Mouse (Mus musculus): ENCODE results near the gene Gm20388. TPM values are rescaled to one million over a fixed set of nuclear protein-coding genes. Genes with fewer than 3 reads are reported as not detected.

Gm20388 gene
- polyA plus RNA-seq, 1 experiment from 2014 or later: not detected

DNA sequence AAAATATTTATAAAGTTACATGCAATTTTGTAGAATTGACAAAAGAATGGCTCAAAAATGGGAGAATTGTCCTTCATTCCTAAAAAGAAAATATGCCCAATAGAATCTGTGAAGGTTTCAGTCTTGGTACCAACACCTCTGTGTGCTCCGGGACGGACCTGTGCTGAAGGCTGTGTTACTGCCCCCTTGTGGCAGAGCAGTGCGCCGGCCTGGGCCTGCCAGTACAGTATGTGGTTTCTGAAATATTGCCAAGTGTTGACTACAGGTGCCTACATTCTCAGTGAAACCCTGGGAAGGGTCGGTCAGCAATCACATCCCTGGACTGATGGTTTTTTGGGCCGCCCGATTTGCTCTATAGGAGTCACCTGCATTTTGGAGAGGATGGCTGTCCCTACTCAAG is 1688.3 kb downstream of the Gm20388 start:
- Histone ChIP-seq H3K4me2 (replicated peaks; ENCODE audit: low read depth) (no peak overlapping the region), H3K4me3 (ENCODE audit: low read depth, low read length) (no peak overlapping the region), H3K27ac (ENCODE audit: low read depth, low read length) (no peak overlapping the region), H3K9ac (ENCODE audit: low read depth, low read length) (no peak overlapping the region), H3K27me3 (replicated peaks; ENCODE audit: control insufficient read depth, insufficient read depth, low read length) (no peaks in the 10 kb centered on the region), H3K4me1 (replicated peaks; ENCODE audit: control insufficient read depth, insufficient read depth, low read length) (no peaks in the 10 kb centered on the region), H3K36me3 (ENCODE audit: control insufficient read depth, insufficient read depth) (peaks cover 74% of the 10 kb centered on the region), H3K9me3 (ENCODE audit: control insufficient read depth) (no peaks in the 10 kb centered on the region)
- peak; percentile 58 for ATAC-seq
- 28% methylated on average over 7 of the region's 7 CpGs for WGBS
- peak; percentile 93 for TF ChIP-seq CTCF (IDR thresholded peaks at IDR 0.05; ENCODE audit: low read depth)

DNA sequence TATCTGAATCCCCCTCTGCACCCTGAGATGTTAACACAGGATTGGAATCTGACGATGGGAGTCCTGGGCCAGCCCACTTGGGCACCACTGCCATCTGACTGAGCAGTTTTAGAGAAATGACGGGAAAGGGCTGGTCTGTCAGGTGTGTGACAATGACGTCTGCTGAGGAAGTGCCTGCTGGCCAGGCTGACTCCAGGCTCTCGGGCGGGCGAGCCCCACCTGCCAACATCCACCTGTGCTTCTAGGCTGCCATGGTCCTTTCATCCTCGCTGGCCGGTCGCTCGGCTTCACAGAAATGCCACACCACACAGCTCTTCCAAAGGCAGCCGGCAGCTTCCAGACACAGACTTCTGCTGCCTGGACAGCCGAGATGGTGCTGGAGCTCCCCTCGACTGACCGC is 1689.2 kb downstream of the Gm20388 start:
- peaks cover 76% of the 10 kb centered on the region for H3K36me3 ChIP-seq (ENCODE audit: control insufficient read depth, insufficient read depth)
- no peak overlapping the region for H3K4me3 ChIP-seq (ENCODE audit: low read depth, low read length)
- WGBS: 85% methylated on average over 14 of the region's 14 CpGs
- no peaks in the 10 kb centered on the region for H3K27me3 ChIP-seq (replicated peaks; ENCODE audit: control insufficient read depth, insufficient read depth, low read length)
- H3K9ac ChIP-seq (ENCODE audit: low read depth, low read length): no peak overlapping the region
- H3K27ac ChIP-seq (ENCODE audit: low read depth, low read length): no peak overlapping the region
- no peak overlapping the region for H3K4me2 ChIP-seq (replicated peaks; ENCODE audit: low read depth)
- no peaks in the 10 kb centered on the region for H3K4me1 ChIP-seq (replicated peaks; ENCODE audit: control insufficient read depth, insufficient read depth, low read length)
- no peaks in the 10 kb centered on the region for H3K9me3 ChIP-seq (ENCODE audit: control insufficient read depth)
- no peak for TF ChIP-seq CTCF (IDR thresholded peaks at IDR 0.05; ENCODE audit: low read depth)
- ATAC-seq: no peak

DNA sequence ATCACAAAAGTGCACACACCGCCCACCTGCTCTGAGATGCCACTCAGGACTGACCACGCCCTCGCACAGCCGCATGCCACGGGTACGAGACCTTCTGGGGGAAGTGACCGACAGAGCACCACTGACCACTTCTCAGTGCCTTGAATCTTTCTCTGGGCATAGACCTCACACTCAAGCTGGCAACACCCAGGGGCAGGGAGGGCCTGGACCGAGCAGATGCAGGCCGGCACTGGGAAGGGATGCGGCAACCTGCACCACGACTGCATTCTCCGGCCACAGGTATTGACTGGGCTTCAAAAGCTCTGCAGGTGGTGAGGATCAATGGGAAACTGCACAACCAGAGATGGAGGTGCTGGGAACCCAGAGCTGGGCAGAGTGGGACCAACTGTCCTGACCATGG is 1691.8 kb downstream of the Gm20388 start:
- no peak overlapping the region for H3K4me2 ChIP-seq (replicated peaks; ENCODE audit: low read depth)
- no peaks in the 10 kb centered on the region for H3K27me3 ChIP-seq (replicated peaks; ENCODE audit: control insufficient read depth, insufficient read depth, low read length)
- H3K4me3 ChIP-seq (ENCODE audit: low read depth, low read length): no peak overlapping the region
- H3K9me3 ChIP-seq (ENCODE audit: control insufficient read depth): no peaks in the 10 kb centered on the region
- no peak overlapping the region for H3K9ac ChIP-seq (ENCODE audit: low read depth, low read length)
- no peaks in the 10 kb centered on the region for H3K4me1 ChIP-seq (replicated peaks; ENCODE audit: control insufficient read depth, insufficient read depth, low read length)
- no peak overlapping the region for H3K27ac ChIP-seq (ENCODE audit: low read depth, low read length)
- 93% methylated on average over 12 of the region's 12 CpGs for WGBS
- no peak for ATAC-seq
- TF ChIP-seq CTCF (IDR thresholded peaks at IDR 0.05; ENCODE audit: low read depth): no peak
- H3K36me3 ChIP-seq (ENCODE audit: control insufficient read depth, insufficient read depth): peaks cover 79% of the 10 kb centered on the region

DNA sequence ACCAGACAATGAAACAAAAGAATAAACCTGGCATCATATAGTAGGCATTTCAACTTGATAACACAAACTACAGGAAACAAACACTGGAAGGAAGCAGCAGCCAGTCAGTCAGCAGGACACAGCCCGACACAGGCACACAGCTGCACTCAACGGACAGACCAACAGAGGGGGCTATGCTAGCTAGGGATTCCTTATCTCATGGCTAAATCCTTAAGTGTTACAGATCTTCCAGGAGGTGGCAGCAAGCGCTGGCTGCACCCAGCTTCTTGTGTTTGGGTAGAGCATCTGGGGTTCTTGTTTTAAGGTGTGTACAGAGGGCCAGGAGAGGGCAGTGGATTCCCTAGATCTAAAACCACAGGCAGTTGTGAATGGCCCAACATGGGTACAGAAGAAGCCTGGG is 1692.2 kb downstream of the Gm20388 start:
- 19% methylated on average over 3 of the region's 3 CpGs for WGBS
- no peak overlapping the region for H3K9ac ChIP-seq (ENCODE audit: low read depth, low read length)
- H3K4me3 ChIP-seq (ENCODE audit: low read depth, low read length): no peak overlapping the region
- no peak overlapping the region for H3K27ac ChIP-seq (ENCODE audit: low read depth, low read length)
- ATAC-seq: peak; percentile 50
- peaks cover 74% of the 10 kb centered on the region for H3K36me3 ChIP-seq (ENCODE audit: control insufficient read depth, insufficient read depth)
- TF ChIP-seq CTCF (IDR thresholded peaks at IDR 0.05; ENCODE audit: low read depth): peak; percentile 97
- H3K27me3 ChIP-seq (replicated peaks; ENCODE audit: control insufficient read depth, insufficient read depth, low read length): no peaks in the 10 kb centered on the region
- no peaks in the 10 kb centered on the region for H3K9me3 ChIP-seq (ENCODE audit: control insufficient read depth)
- H3K4me1 ChIP-seq (replicated peaks; ENCODE audit: control insufficient read depth, insufficient read depth, low read length): no peaks in the 10 kb centered on the region
- H3K4me2 ChIP-seq (replicated peaks; ENCODE audit: low read depth): no peak overlapping the region

DNA sequence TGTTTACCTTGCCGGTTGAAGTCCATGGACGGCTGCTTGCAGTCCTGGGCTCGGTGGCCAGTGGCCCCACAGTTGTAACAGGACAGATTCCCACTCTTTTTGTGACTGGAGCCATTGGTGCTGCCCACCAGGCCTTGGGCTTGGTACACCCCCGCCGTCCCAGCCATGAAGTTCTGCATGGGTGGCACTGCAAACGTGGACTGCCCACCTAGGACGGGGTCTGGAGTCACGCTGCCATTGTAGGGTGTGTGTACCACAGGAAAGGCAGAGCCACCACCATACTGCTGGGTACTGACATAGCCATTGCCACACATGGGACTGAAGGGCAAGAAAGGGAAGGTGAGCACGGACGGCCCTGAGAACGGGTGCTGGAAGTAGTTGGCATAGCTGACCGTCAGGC is 1693.2 kb downstream of the Gm20388 start:
- Histone ChIP-seq H3K9me3 (ENCODE audit: control insufficient read depth) (no peaks in the 10 kb centered on the region), H3K4me2 (replicated peaks; ENCODE audit: low read depth) (no peak overlapping the region), H3K4me1 (replicated peaks; ENCODE audit: control insufficient read depth, insufficient read depth, low read length) (no peaks in the 10 kb centered on the region), H3K27me3 (replicated peaks; ENCODE audit: control insufficient read depth, insufficient read depth, low read length) (no peaks in the 10 kb centered on the region), H3K36me3 (ENCODE audit: control insufficient read depth, insufficient read depth) (peaks cover 78% of the 10 kb centered on the region), H3K27ac (ENCODE audit: low read depth, low read length) (peak overlapping the region; percentile 21; the same call in 1 of the 2 replicates), H3K4me3 (ENCODE audit: low read depth, low read length) (no peak overlapping the region), H3K9ac (ENCODE audit: low read depth, low read length) (no peak overlapping the region)
- no peak for TF ChIP-seq CTCF (IDR thresholded peaks at IDR 0.05; ENCODE audit: low read depth)
- ATAC-seq: no peak
- WGBS: 93% methylated on average over 12 of the region's 12 CpGs

DNA sequence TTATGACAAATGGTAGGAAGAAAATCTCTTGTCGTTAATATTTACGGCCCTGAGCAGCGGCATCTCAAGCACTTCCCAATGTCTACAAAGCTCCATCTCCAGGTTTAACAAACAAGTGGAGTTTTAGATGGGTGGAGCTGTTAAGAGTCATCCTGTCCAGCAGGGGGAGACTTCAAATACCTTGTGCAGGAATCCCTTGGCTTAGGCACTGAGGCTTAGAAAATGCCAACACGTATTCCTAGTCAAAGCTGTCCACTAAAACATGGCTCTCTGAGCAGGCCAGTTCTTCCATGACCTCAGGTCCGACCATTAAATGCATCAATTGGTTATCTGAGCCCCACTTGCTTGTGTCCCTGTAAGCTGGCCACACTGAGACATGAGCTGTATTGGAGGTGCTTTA is 1697.0 kb downstream of the Gm20388 start:
- TF ChIP-seq CTCF (IDR thresholded peaks at IDR 0.05; ENCODE audit: low read depth): peak; percentile 75
- no peak overlapping the region for H3K27ac ChIP-seq (ENCODE audit: low read depth, low read length)
- H3K4me3 ChIP-seq (ENCODE audit: low read depth, low read length): no peak overlapping the region
- no peaks in the 10 kb centered on the region for H3K4me1 ChIP-seq (replicated peaks; ENCODE audit: control insufficient read depth, insufficient read depth, low read length)
- H3K36me3 ChIP-seq (ENCODE audit: control insufficient read depth, insufficient read depth): peaks cover 72% of the 10 kb centered on the region
- WGBS: 83% methylated on average over 5 of the region's 5 CpGs
- no peak for ATAC-seq
- no peak overlapping the region for H3K4me2 ChIP-seq (replicated peaks; ENCODE audit: low read depth)
- no peaks in the 10 kb centered on the region for H3K9me3 ChIP-seq (ENCODE audit: control insufficient read depth)
- no peak overlapping the region for H3K9ac ChIP-seq (ENCODE audit: low read depth, low read length)
- no peaks in the 10 kb centered on the region for H3K27me3 ChIP-seq (replicated peaks; ENCODE audit: control insufficient read depth, insufficient read depth, low read length)

DNA sequence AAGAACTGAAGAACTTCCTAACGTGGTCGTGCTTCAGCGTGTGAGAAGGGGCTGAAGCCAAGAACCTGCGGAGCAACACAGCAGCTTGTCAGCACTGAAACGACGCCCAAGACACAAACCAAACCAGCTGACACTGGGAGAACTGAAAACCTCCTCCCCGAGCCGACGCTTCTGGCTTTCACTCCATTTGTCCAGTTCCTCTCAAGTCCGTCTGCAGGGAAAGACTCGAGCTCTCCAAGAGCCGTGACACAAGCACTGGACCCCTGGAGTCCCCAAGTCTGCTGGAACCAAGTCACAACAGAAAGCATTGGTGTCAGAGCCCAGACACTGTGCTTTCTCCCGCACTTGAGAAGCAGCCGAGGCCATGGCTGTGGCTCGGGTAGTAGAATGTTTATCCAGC is 1698.6 kb downstream of the Gm20388 start:
- Histone ChIP-seq H3K4me1 (replicated peaks; ENCODE audit: control insufficient read depth, insufficient read depth, low read length) (no peaks in the 10 kb centered on the region), H3K4me2 (replicated peaks; ENCODE audit: low read depth) (no peak overlapping the region), H3K4me3 (ENCODE audit: low read depth, low read length) (no peak overlapping the region), H3K27ac (ENCODE audit: low read depth, low read length) (no peak overlapping the region), H3K27me3 (replicated peaks; ENCODE audit: control insufficient read depth, insufficient read depth, low read length) (no peaks in the 10 kb centered on the region), H3K36me3 (ENCODE audit: control insufficient read depth, insufficient read depth) (peaks cover 65% of the 10 kb centered on the region), H3K9me3 (ENCODE audit: control insufficient read depth) (no peaks in the 10 kb centered on the region), H3K9ac (ENCODE audit: low read depth, low read length) (no peak overlapping the region)
- ATAC-seq: no peak
- TF ChIP-seq CTCF (IDR thresholded peaks at IDR 0.05; ENCODE audit: low read depth): no peak
- WGBS: 89% methylated on average over 15 of the region's 15 CpGs
